Mouse (Mus musculus) mouse trophoblast stem cell (cell line): ENCODE data around the gene Akap6.

Experiments used
- in situ Hi-C, 2 experiments: fragments of 300-500 bp; cut with MseI, MboI; formaldehyde crosslinking; loops; 2 replicates in 1 of 2; 3 replicates in 1 of 2; pipeline ENCODE4 v1.15.1; 2025

Gene Akap6

GRCm38 (mm10) chr12:52699146-52699545, at the start of gene Akap6:
Gene Akap6 (plus strand): TSS chr12:52699383.
- in situ Hi-C loops = no loop called here

- in situ Hi-C loops = no loop called here
Observed at GRCm38 (mm10) chr12:52662907-52663790, 36.0 kb upstream of the Akap6 start.

- in situ Hi-C loops = no loop called here
Observed at GRCm38 (mm10) chr12:52664944-52665343, 34.2 kb upstream of the Akap6 start.

- in situ Hi-C loops = no loop called here
Observed at GRCm38 (mm10) chr12:52671436-52671835, 27.7 kb upstream of the Akap6 start.

- in situ Hi-C loops = no loop called here
Observed at GRCm38 (mm10) chr12:52671943-52672342, 27.2 kb upstream of the Akap6 start.

GRCm38 (mm10) chr12:52673361-52673960, 25.7 kb upstream of the Akap6 start:
- in situ Hi-C loops = no loop called here

GRCm38 (mm10) chr12:52675010-52675409, 24.2 kb upstream of the Akap6 start:
- in situ Hi-C loops = no loop called here

GRCm38 (mm10) chr12:52687355-52687754, 11.8 kb upstream of the Akap6 start:
- in situ Hi-C loops = no loop called here

GRCm38 (mm10) chr12:52688712-52689111, 10.5 kb upstream of the Akap6 start:
- in situ Hi-C loops = no loop called here

- in situ Hi-C loops = no loop called here
Observed at GRCm38 (mm10) chr12:52691552-52691951, 7.6 kb upstream of the Akap6 start.

GRCm38 (mm10) chr12:52692290-52692974, 6.8 kb upstream of the Akap6 start:
- in situ Hi-C loops = no loop called here

- in situ Hi-C loops = no loop called here
Observed at GRCm38 (mm10) chr12:52697407-52698109, 1.6 kb upstream of the Akap6 start.

- in situ Hi-C loops = no loop called here
Observed at GRCm38 (mm10) chr12:52698276-52698930, 780 bp upstream of the Akap6 start.

- in situ Hi-C loops = no loop called here
Observed at GRCm38 (mm10) chr12:52699961-52700696, 946 bp downstream of the Akap6 start.

- in situ Hi-C loops = no loop called here
Observed at GRCm38 (mm10) chr12:52700697-52701191, 1.6 kb downstream of the Akap6 start.

GRCm38 (mm10) chr12:52701201-52701641, 2.0 kb downstream of the Akap6 start:
- in situ Hi-C loops = no loop called here

GRCm38 (mm10) chr12:52702368-52702967, 3.3 kb downstream of the Akap6 start:
- in situ Hi-C loops = no loop called here

GRCm38 (mm10) chr12:52704081-52704480, 4.9 kb downstream of the Akap6 start:
- in situ Hi-C loops = no loop called here

GRCm38 (mm10) chr12:52704810-52705209, 5.6 kb downstream of the Akap6 start:
- in situ Hi-C loops = no loop called here

GRCm38 (mm10) chr12:52711382-52711781, 12.2 kb downstream of the Akap6 start:
- in situ Hi-C loops = no loop called here
